Mouse (Mus musculus) embryonic facial prominence, embryonic 14.5 days (tissue): ENCODE results near the gene Vdac2. TPM values are rescaled to one million over a fixed set of nuclear protein-coding genes. Genes with fewer than 3 reads are reported as not detected.

ENCODE experiments used
- ATAC-seq: fragments of 200-750 bp; cut with Nextera tagmentation; 2 replicates; pipeline ENCODE4 v1.8.0; 2017; ENCODE audit warnings: low read depth, moderate number of reproducible peaks, moderate TSS enrichment
- DNase-seq: peaks from one replicate; pipeline ENCODE4 v3.0.0-alpha.2; 2015; ENCODE audit warnings: low spot score
- H3K27ac ChIP-seq: fragments of 300-500 bp; sonication (generic); replicated peaks from 2 replicates; pipeline ENCODE4 v1.5.1; 2014; ENCODE audit warnings: low read depth, mild to moderate bottlenecking, low read length, moderate library complexity
- H3K27me3 ChIP-seq: fragments of 300-500 bp; sonication (generic); replicated peaks from 2 replicates; pipeline ENCODE4 v1.6.1; 2014; ENCODE audit warnings: low read length; ENCODE audit not compliant: control insufficient read depth, insufficient read depth
- H3K36me3 ChIP-seq: fragments of 300-500 bp; sonication (generic); 2 replicates; pipeline ENCODE4 v1.6.1; 2014; ENCODE audit warnings: low read length, mixed read lengths; ENCODE audit not compliant: control insufficient read depth, insufficient read depth
- H3K4me1 ChIP-seq: fragments of 300-500 bp; sonication (generic); 2 replicates; pipeline ENCODE4 v1.6.1; 2014; ENCODE audit warnings: antibody characterized with exemption, low read length; ENCODE audit not compliant: control insufficient read depth, insufficient read depth
- H3K4me2 ChIP-seq: fragments of 300-500 bp; sonication (generic); 2 replicates; pipeline ENCODE4 v1.6.1; 2014; ENCODE audit warnings: low read depth, mild to moderate bottlenecking, low read length, moderate library complexity, mixed read lengths
- H3K4me3 ChIP-seq: fragments of 300-500 bp; sonication (generic); 2 replicates; pipeline ENCODE4 v1.5.1; 2014; ENCODE audit warnings: low read depth, mild to moderate bottlenecking, low read length
- H3K9ac ChIP-seq: fragments of 300-500 bp; sonication (generic); 2 replicates; pipeline ENCODE4 v1.6.1; 2014; ENCODE audit warnings: low read depth, mild to moderate bottlenecking, low read length, moderate library complexity, mixed read lengths
- H3K9me3 ChIP-seq: fragments of 300-500 bp; sonication (generic); 2 replicates; pipeline ENCODE4 v1.6.1; 2016; ENCODE audit warnings: low read length; ENCODE audit not compliant: control insufficient read depth
- WGBS: fragments of 180-500 bp; shearing (Covaris S2); extraction: QIAGEN DNeasy Blood & Tissue Kit; methylation state at CpG from one replicate; pipeline ENCODE4 v1.1.7; 2014; 5-methylcytosine and 5-hydroxymethylcytosine counted together
- polyA plus RNA-seq: library from polyadenylated mRNA; unstranded; fragments of >200 nt; fragmentation: Nextera tagmentation; extraction: Ambion mirVana; gene quantifications from 2 replicates; pipeline ENCODE4 v1.2.1, GENCODE M21; 2014

Gene Vdac2
- polyA plus RNA-seq, 1 experiment from 2014 or later = 260 TPM

- Histone ChIP-seq H3K4me3 (peak overlapping the region; percentile 29), H3K27me3 (no peaks in the 10 kb centered on the region), H3K9me3 (no peaks in the 10 kb centered on the region), H3K27ac (peak overlapping the region; percentile 55; the same call in 1 of the 2 replicates), H3K4me2 (peak overlapping the region; percentile 56), H3K9ac (peak overlapping the region; percentile 46; the same call in 1 of the 2 replicates), H3K36me3 (no peaks in the 10 kb centered on the region), H3K4me1 (peaks cover 8% of the 10 kb centered on the region)
- ATAC-seq = peak; percentile 64
- 6% methylated on average over 17 of the region's 17 CpGs for WGBS
- peak; percentile 91 for DNase-seq
These were observed 28.5 kb downstream of the Vdac2 start for GRCm38 (mm10) chr14:21853456-21854109.

- H3K4me3 ChIP-seq = peak overlapping the region; percentile 29; the same call in 1 of the 2 replicates
- no peak for ATAC-seq
- H3K27me3 ChIP-seq = no peaks in the 10 kb centered on the region
- H3K27ac ChIP-seq = no peak overlapping the region
- peak overlapping the region; percentile 46; the same call in 1 of the 2 replicates for H3K9ac ChIP-seq
- no peak for DNase-seq
- no peaks in the 10 kb centered on the region for H3K9me3 ChIP-seq
- 69% methylated on average over 9 of the region's 9 CpGs for WGBS
- peaks cover 8% of the 10 kb centered on the region for H3K4me1 ChIP-seq
- H3K4me2 ChIP-seq = peak overlapping the region; percentile 56
- H3K36me3 ChIP-seq = no peaks in the 10 kb centered on the region
These were observed 29.2 kb downstream of the Vdac2 start for GRCm38 (mm10) chr14:21854271-21854670.

GRCm38 (mm10) chr14:21855961-21856360, 30.9 kb downstream of the Vdac2 start:
- no peak overlapping the region for H3K27ac ChIP-seq
- no peak overlapping the region for H3K9ac ChIP-seq
- no peak for ATAC-seq
- no peaks in the 10 kb centered on the region for H3K27me3 ChIP-seq
- H3K9me3 ChIP-seq = no peaks in the 10 kb centered on the region
- H3K4me3 ChIP-seq = no peak overlapping the region
- WGBS = 25% methylated on average over 3 of the region's 3 CpGs
- DNase-seq = no peak
- no peaks in the 10 kb centered on the region for H3K36me3 ChIP-seq
- no peak overlapping the region for H3K4me2 ChIP-seq
- H3K4me1 ChIP-seq = peaks cover 8% of the 10 kb centered on the region

- H3K4me3 ChIP-seq = no peak overlapping the region
- H3K9me3 ChIP-seq = no peaks in the 10 kb centered on the region
- no peak overlapping the region for H3K27ac ChIP-seq
- H3K27me3 ChIP-seq = no peaks in the 10 kb centered on the region
- peaks cover 8% of the 10 kb centered on the region for H3K4me1 ChIP-seq
- no peak overlapping the region for H3K9ac ChIP-seq
- ATAC-seq (no peak), DNase-seq (no peak)
- no peak overlapping the region for H3K4me2 ChIP-seq
- H3K36me3 ChIP-seq = no peaks in the 10 kb centered on the region
- 83% methylated on average over 14 of the region's 14 CpGs for WGBS
These were observed 31.8 kb downstream of the Vdac2 start for GRCm38 (mm10) chr14:21856886-21857285.

GRCm38 (mm10) chr14:21866291-21866690, 41.3 kb downstream of the Vdac2 start:
- DNase-seq (no peak), ATAC-seq (no peak)
- Histone ChIP-seq H3K4me2 (no peak overlapping the region), H3K9ac (no peak overlapping the region), H3K4me1 (no peaks in the 10 kb centered on the region), H3K27ac (no peak overlapping the region), H3K36me3 (no peaks in the 10 kb centered on the region), H3K9me3 (no peaks in the 10 kb centered on the region), H3K27me3 (no peaks in the 10 kb centered on the region), H3K4me3 (no peak overlapping the region)
- WGBS = 17% methylated on average over 7 of the region's 7 CpGs

GRCm38 (mm10) chr14:21866816-21867215, 41.8 kb downstream of the Vdac2 start:
- Histone ChIP-seq H3K9me3 (no peaks in the 10 kb centered on the region), H3K27me3 (no peaks in the 10 kb centered on the region), H3K4me1 (no peaks in the 10 kb centered on the region), H3K36me3 (no peaks in the 10 kb centered on the region), H3K4me2 (no peak overlapping the region), H3K9ac (no peak overlapping the region), H3K4me3 (no peak overlapping the region), H3K27ac (no peak overlapping the region)
- DNase-seq = no peak
- 67% methylated on average over 6 of the region's 7 CpGs for WGBS
- no peak for ATAC-seq

GRCm38 (mm10) chr14:21890430-21890829, 65.4 kb downstream of the Vdac2 start:
- Histone ChIP-seq H3K9ac (no peak overlapping the region), H3K27me3 (no peaks in the 10 kb centered on the region), H3K27ac (no peak overlapping the region), H3K36me3 (no peaks in the 10 kb centered on the region), H3K4me3 (no peak overlapping the region), H3K4me1 (peaks cover 7% of the 10 kb centered on the region; the same call in 1 of the 2 replicates), H3K4me2 (no peak overlapping the region), H3K9me3 (no peaks in the 10 kb centered on the region)
- DNase-seq = peak; percentile 36
- WGBS = 71% methylated on average over 2 of the region's 2 CpGs
- no peak for ATAC-seq

GRCm38 (mm10) chr14:21891581-21892340, 66.7 kb downstream of the Vdac2 start:
- no peaks in the 10 kb centered on the region for H3K9me3 ChIP-seq
- H3K4me3 ChIP-seq = no peak overlapping the region
- 17% methylated on average over 15 of the region's 15 CpGs for WGBS
- peak overlapping the region; percentile 30 for H3K4me2 ChIP-seq
- DNase-seq (peak; percentile 77), ATAC-seq (peak; percentile 83)
- H3K36me3 ChIP-seq = no peaks in the 10 kb centered on the region
- H3K9ac ChIP-seq = 0 out of 2 replicates have a peak overlapping the region, but pooled peaks have one; percentile 0
- H3K27ac ChIP-seq = no peak overlapping the region
- peaks cover 7% of the 10 kb centered on the region; the same call in 1 of the 2 replicates for H3K4me1 ChIP-seq
- H3K27me3 ChIP-seq = no peaks in the 10 kb centered on the region
